Comparison of ENCODE assay signal across 24 mouse cellular contexts in genomic region chr1:189993706-189994105, GRCm38 (mm10).
DNase-seq lines count a peak whose midpoint lies in the region; ATAC-seq lines count a peak whose summit lies in the region.
"Had no signal": no experiment of that assay in that cellular context is flagged by ENCODE, and none has a peak within 500 bp of the region (broad histone marks: within the 10 kb centered on the region; RNA-seq: fewer than 3 reads in every experiment).

No protein-coding gene starts in this region.

- WGBS in heart, embryonic 11.5 days (ENCODE audit: insufficient replicate concordance) = 9% methylated on average over 5 of the region's 5 CpGs
- 8% methylated on average over 5 of the region's 5 CpGs for WGBS in heart, embryonic 14.5 days
- WGBS in intestine, embryonic 14.5 days = 10% methylated on average over 5 of the region's 5 CpGs
- 13% methylated on average over 5 of the region's 5 CpGs for WGBS in intestine, embryonic 15.5 days

- no peak for ATAC-seq in heart, embryonic 11.5 days (replicated peaks; ENCODE audit: insufficient number of reproducible peaks, low FRiP score, low TSS enrichment)
- no peak for ATAC-seq in heart, embryonic 14.5 days (ENCODE audit: insufficient number of reproducible peaks, insufficient read depth, low FRiP score, low read depth)
- ATAC-seq in intestine, embryonic 14.5 days (replicated peaks; ENCODE audit: low FRiP score, low TSS enrichment, low read depth) = no peak
- ATAC-seq in intestine, embryonic 15.5 days = peak; percentile 57
- ATAC-seq: CD4-positive, CD25-positive, alpha-beta regulatory T cell, adult 4 months; forebrain, embryonic 14.5 days; forebrain, postnatal 0 days had no signal

- DNase-seq in heart, postnatal 4 days = no peak
- DNase-seq in heart, postnatal 14 days = no peak
- no peak for DNase-seq in intestine, embryonic 14.5 days (ENCODE audit: low spot score)
- DNase-seq in urinary bladder, adult 18-20 months (ENCODE audit: low spot score in 2 of 2) = no peak
- no peak for DNase-seq in urinary bladder, postnatal 14 days (ENCODE audit: low spot score)
- DNase-seq: adrenal gland, adult 2 months; adrenal gland, postnatal 14 days; cerebellum, adult 11 months; cerebellum, adult 2 months; cerebellum, adult 9-11 months; cerebellum, postnatal 25 days; forebrain, postnatal 0 days; gastrocnemius, adult 2 months; gastrocnemius, postnatal 14 days had no signal

- no peaks in the 10 kb centered on the region for H3K27me3 ChIP-seq in heart, embryonic 11.5 days (ENCODE audit: control insufficient read depth, insufficient read depth, low read length)
- H3K27me3 ChIP-seq in heart, embryonic 14.5 days (ENCODE audit: control insufficient read depth, insufficient read depth, low read length) = no peaks in the 10 kb centered on the region
- H3K27me3 ChIP-seq in intestine, embryonic 14.5 days (replicated peaks; ENCODE audit: control insufficient read depth, insufficient read depth, low read length) = no peaks in the 10 kb centered on the region
- H3K27me3 ChIP-seq in intestine, embryonic 15.5 days (replicated peaks) = no peaks in the 10 kb centered on the region; the same call in 1 of the 2 replicates
- H3K27me3 ChIP-seq: hindbrain, embryonic 15.5 days had no signal

- H3K4me1 ChIP-seq in heart, embryonic 11.5 days (ENCODE audit: control insufficient read depth, insufficient read depth, low read length) = peaks cover 11% of the 10 kb centered on the region
- H3K4me1 ChIP-seq in heart, embryonic 14.5 days (ENCODE audit: control insufficient read depth in 2 of 2, insufficient read depth in 2 of 2, low read length in 2 of 2) = peaks cover 8 to 17% of the 10 kb centered on the region in 2 experiments
- H3K4me1 ChIP-seq in intestine, embryonic 14.5 days (replicated peaks; ENCODE audit: control insufficient read depth, insufficient read depth, low read length) = peaks cover 15% of the 10 kb centered on the region
- H3K4me1 ChIP-seq in intestine, embryonic 15.5 days (replicated peaks) = peaks cover 4% of the 10 kb centered on the region
- H3K4me1 ChIP-seq: embryonic facial prominence, embryonic 15.5 days had no signal

- H3K9me3 ChIP-seq in heart, embryonic 11.5 days (replicated peaks; ENCODE audit: control insufficient read depth, low read length) = no peaks in the 10 kb centered on the region
- H3K9me3 ChIP-seq in heart, embryonic 14.5 days (ENCODE audit: control insufficient read depth, low read length) = 0 out of 2 replicates have a peak, but pooled peaks cover 4% of the 10 kb centered on the region
- H3K9me3 ChIP-seq in intestine, embryonic 14.5 days (ENCODE audit: control insufficient read depth, low read length) = no peaks in the 10 kb centered on the region
- no peaks in the 10 kb centered on the region for H3K9me3 ChIP-seq in intestine, embryonic 15.5 days
- H3K9me3 ChIP-seq: embryonic facial prominence, embryonic 12.5 days; embryonic facial prominence, embryonic 15.5 days; hindbrain, embryonic 15.5 days had no signal

- H3K36me3 ChIP-seq in heart, embryonic 11.5 days (ENCODE audit: control insufficient read depth, insufficient read depth, low read length) = no peaks in the 10 kb centered on the region
- no peaks in the 10 kb centered on the region for H3K36me3 ChIP-seq in heart, embryonic 14.5 days (ENCODE audit: control insufficient read depth, insufficient read depth, low read length)
- no peaks in the 10 kb centered on the region for H3K36me3 ChIP-seq in intestine, embryonic 14.5 days (ENCODE audit: control insufficient read depth, insufficient read depth, low read length)
- H3K36me3 ChIP-seq in intestine, embryonic 15.5 days = no peaks in the 10 kb centered on the region
- H3K36me3 ChIP-seq: embryonic facial prominence, embryonic 12.5 days; embryonic facial prominence, embryonic 15.5 days; hindbrain, embryonic 12.5 days; hindbrain, embryonic 15.5 days had no signal

- H3K4me3 ChIP-seq in heart, embryonic 11.5 days (ENCODE audit: low read depth, low read length) = no peak overlapping the region
- no peak overlapping the region for H3K4me3 ChIP-seq in heart, embryonic 14.5 days (ENCODE audit: control insufficient read depth in 1 of 2, insufficient read depth in 1 of 2, low read depth in 1 of 2, low read length in 2 of 2)
- no peak overlapping the region for H3K4me3 ChIP-seq in intestine, embryonic 14.5 days (ENCODE audit: low read depth, low read length)
- H3K4me3 ChIP-seq in intestine, embryonic 15.5 days (replicated peaks) = no peak overlapping the region
- H3K4me3 ChIP-seq: embryonic facial prominence, embryonic 12.5 days; embryonic facial prominence, embryonic 15.5 days; gastrocnemius, adult 2 months; heart, adult 2 months; hindbrain, embryonic 12.5 days; hindbrain, embryonic 15.5 days had no signal

- H3K4me2 ChIP-seq in heart, embryonic 11.5 days = peak overlapping the region; percentile 16; the same call in 1 of the 2 replicates
- 0 out of 2 replicates have a peak overlapping the region, but pooled peaks have one; percentile 7 for H3K4me2 ChIP-seq in heart, embryonic 14.5 days (ENCODE audit: low read length)
- 0 out of 2 replicates have a peak overlapping the region, but pooled peaks have one; percentile 2 for H3K4me2 ChIP-seq in intestine, embryonic 14.5 days (ENCODE audit: low read length)
- H3K4me2 ChIP-seq in intestine, embryonic 15.5 days (replicated peaks) = no peak overlapping the region
- H3K4me2 ChIP-seq: embryonic facial prominence, embryonic 12.5 days; embryonic facial prominence, embryonic 15.5 days; hindbrain, embryonic 12.5 days; hindbrain, embryonic 15.5 days had no signal

- intact Hi-C loops in heart, postnatal 14 days (cut with DNase I) = no loop called here

- H3K27ac ChIP-seq in heart, embryonic 11.5 days (ENCODE audit: low read depth, low read length) = no peak overlapping the region
- H3K27ac ChIP-seq in heart, embryonic 14.5 days (replicated peaks in 1 of 2; ENCODE audit: control insufficient read depth in 1 of 2, insufficient read depth in 1 of 2, low read depth in 2 of 2, low read length in 2 of 2) = 0 out of 4 replicates have a peak overlapping the region, but pooled peaks of 1 of the 2 experiments have one; percentile 34
- peak overlapping the region; percentile 43 for H3K27ac ChIP-seq in intestine, embryonic 14.5 days (ENCODE audit: low read depth)
- H3K27ac ChIP-seq in intestine, embryonic 15.5 days = 0 out of 2 replicates have a peak overlapping the region, but pooled peaks have one; percentile 5
- H3K27ac ChIP-seq: embryonic facial prominence, embryonic 12.5 days; embryonic facial prominence, embryonic 15.5 days; gastrocnemius, adult 2 months; heart, adult 2 months; hindbrain, embryonic 12.5 days; hindbrain, embryonic 15.5 days had no signal

- no peak overlapping the region for H3K9ac ChIP-seq in heart, embryonic 11.5 days (ENCODE audit: low read depth, low read length)
- peak overlapping the region; percentile 3; the same call in 1 of the 2 replicates for H3K9ac ChIP-seq in heart, embryonic 14.5 days (ENCODE audit: low read length)
- H3K9ac ChIP-seq in intestine, embryonic 14.5 days (ENCODE audit: low read length) = no peak overlapping the region
- H3K9ac ChIP-seq in intestine, embryonic 15.5 days = no peak overlapping the region
- H3K9ac ChIP-seq: embryonic facial prominence, embryonic 12.5 days; embryonic facial prominence, embryonic 15.5 days; forebrain, postnatal 0 days; hindbrain, embryonic 12.5 days; hindbrain, embryonic 15.5 days had no signal
